Mouse (Mus musculus): ENCODE measurements around the gene Pde3a. TPM values are rescaled to one million over a fixed set of nuclear protein-coding genes. Genes with fewer than 3 reads are reported as not detected.
A peak's percentile ranks its signal among the peaks of the same experiment; 100 is the strongest.
"Not testable (repeated sequence)": the region's sequence is repeated elsewhere in the genome, so short reads cannot be mapped to it uniquely, and the experiment has no call there.

Gene Pde3a
- polyA plus RNA-seq, 1 experiment from 2014 or later = 4.8 TPM

GRCm38 (mm10) chr6:141308451-141308850 is 59.4 kb downstream of the Pde3a start:
- no peaks in the 10 kb centered on the region for H3K4me1 ChIP-seq (replicated peaks; ENCODE audit: control insufficient read depth, insufficient read depth, low read length)
- no peak overlapping the region for H3K27ac ChIP-seq (ENCODE audit: low read length)
- WGBS = 52% methylated on average over 2 of the region's 2 CpGs
- no peaks in the 10 kb centered on the region for H3K27me3 ChIP-seq (ENCODE audit: control insufficient read depth, insufficient read depth, low read depth, low read length)
- H3K4me3 ChIP-seq (ENCODE audit: low read length) = no peak overlapping the region
- H3K9ac ChIP-seq (ENCODE audit: low read length) = no peak overlapping the region
- H3K36me3 ChIP-seq (ENCODE audit: control insufficient read depth, insufficient read depth, low read length) = no peaks in the 10 kb centered on the region
- no peak overlapping the region for H3K4me2 ChIP-seq (ENCODE audit: low read depth, low read length)
- H3K9me3 ChIP-seq (ENCODE audit: control insufficient read depth, low read length) = no peaks in the 10 kb centered on the region
- no peak for ATAC-seq (ENCODE audit: low read depth)

- no peaks in the 10 kb centered on the region for H3K27me3 ChIP-seq (ENCODE audit: control insufficient read depth, insufficient read depth, low read depth, low read length)
These were observed 60.8 kb downstream of the Pde3a start for GRCm38 (mm10) chr6:141309872-141310271.

DNA sequence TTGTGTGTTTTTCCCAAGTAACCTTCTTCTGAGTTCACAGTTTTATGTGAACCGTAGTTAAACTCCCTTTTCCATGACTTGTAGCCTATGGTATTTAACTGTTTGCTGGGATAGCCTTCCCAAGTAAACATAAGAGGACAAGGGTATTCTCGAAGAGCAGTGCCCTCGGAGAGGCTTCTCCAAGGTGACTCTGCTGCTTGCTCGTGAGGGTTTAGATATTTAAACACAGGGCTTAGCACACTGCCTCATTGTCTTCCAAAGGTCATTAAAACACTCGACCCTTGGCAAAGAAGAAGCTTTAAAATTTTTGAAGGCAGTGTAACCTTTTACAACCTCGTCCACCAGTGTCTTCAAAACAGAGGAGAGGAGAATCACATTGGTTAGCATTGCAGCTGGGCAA is 61.3 kb downstream of the Pde3a start:
- H3K4me2 ChIP-seq (ENCODE audit: low read depth, low read length) = no peak overlapping the region
- ATAC-seq (ENCODE audit: low read depth) = no peak
- H3K9ac ChIP-seq (ENCODE audit: low read length) = no peak overlapping the region
- H3K4me3 ChIP-seq (ENCODE audit: low read length) = no peak overlapping the region
- no peaks in the 10 kb centered on the region for H3K36me3 ChIP-seq (ENCODE audit: control insufficient read depth, insufficient read depth, low read length)
- H3K4me1 ChIP-seq (replicated peaks; ENCODE audit: control insufficient read depth, insufficient read depth, low read length) = no peaks in the 10 kb centered on the region
- H3K9me3 ChIP-seq (ENCODE audit: control insufficient read depth, low read length) = no peaks in the 10 kb centered on the region
- H3K27me3 ChIP-seq (ENCODE audit: control insufficient read depth, insufficient read depth, low read depth, low read length) = no peaks in the 10 kb centered on the region
- WGBS = 30% methylated on average over 6 of the region's 6 CpGs
- peak overlapping the region; percentile 3; the same call in 1 of the 2 replicates for H3K27ac ChIP-seq (ENCODE audit: low read length)

More at GRCm38 (mm10) chr6:141309872-141310271, 60.8 kb downstream of the Pde3a start:
- H3K4me1 ChIP-seq (replicated peaks; ENCODE audit: control insufficient read depth, insufficient read depth, low read length) = no peaks in the 10 kb centered on the region
- H3K4me2 ChIP-seq (ENCODE audit: low read depth, low read length) = no peak overlapping the region
- H3K9ac ChIP-seq (ENCODE audit: low read length) = no peak overlapping the region
- no peaks in the 10 kb centered on the region for H3K9me3 ChIP-seq (ENCODE audit: control insufficient read depth, low read length)
- no peaks in the 10 kb centered on the region for H3K36me3 ChIP-seq (ENCODE audit: control insufficient read depth, insufficient read depth, low read length)
- H3K27ac ChIP-seq (ENCODE audit: low read length) = no peak overlapping the region
- H3K4me3 ChIP-seq (ENCODE audit: low read length) = no peak overlapping the region
- WGBS = 32% methylated on average over 3 of the region's 3 CpGs
- ATAC-seq (ENCODE audit: low read depth) = no peak

DNA sequence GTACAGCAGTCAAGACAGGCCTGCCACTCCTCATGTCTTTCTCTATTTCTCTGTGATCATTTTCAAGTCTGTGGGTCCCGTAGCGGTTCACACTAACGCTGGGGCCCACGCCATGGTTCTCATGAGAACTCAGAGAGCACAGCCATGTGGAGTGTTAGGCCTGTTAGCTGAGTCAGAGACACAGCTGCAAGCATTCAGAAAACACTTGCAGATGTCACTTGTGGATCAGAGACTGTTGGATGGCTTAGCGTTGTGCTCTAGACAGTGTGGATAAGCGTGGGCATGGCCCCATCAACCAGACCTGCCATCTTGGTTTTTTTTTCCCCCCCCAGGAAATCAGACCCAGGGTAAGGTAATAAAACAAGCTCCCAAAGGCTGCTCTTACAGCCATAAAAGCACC is 62.5 kb downstream of the Pde3a start:
- ATAC-seq (ENCODE audit: low read depth) = peak; percentile 90
- 50% methylated on average over 6 of the region's 6 CpGs for WGBS
- Histone ChIP-seq H3K27me3 (ENCODE audit: control insufficient read depth, insufficient read depth, low read depth, low read length) (no peaks in the 10 kb centered on the region), H3K9me3 (ENCODE audit: control insufficient read depth, low read length) (no peaks in the 10 kb centered on the region), H3K36me3 (ENCODE audit: control insufficient read depth, insufficient read depth, low read length) (no peaks in the 10 kb centered on the region), H3K27ac (ENCODE audit: low read length) (peak overlapping the region; percentile 43; the same call in 1 of the 2 replicates), H3K4me1 (replicated peaks; ENCODE audit: control insufficient read depth, insufficient read depth, low read length) (no peaks in the 10 kb centered on the region), H3K9ac (ENCODE audit: low read length) (no peak overlapping the region), H3K4me3 (ENCODE audit: low read length) (no peak overlapping the region), H3K4me2 (ENCODE audit: low read depth, low read length) (no peak overlapping the region)

DNA sequence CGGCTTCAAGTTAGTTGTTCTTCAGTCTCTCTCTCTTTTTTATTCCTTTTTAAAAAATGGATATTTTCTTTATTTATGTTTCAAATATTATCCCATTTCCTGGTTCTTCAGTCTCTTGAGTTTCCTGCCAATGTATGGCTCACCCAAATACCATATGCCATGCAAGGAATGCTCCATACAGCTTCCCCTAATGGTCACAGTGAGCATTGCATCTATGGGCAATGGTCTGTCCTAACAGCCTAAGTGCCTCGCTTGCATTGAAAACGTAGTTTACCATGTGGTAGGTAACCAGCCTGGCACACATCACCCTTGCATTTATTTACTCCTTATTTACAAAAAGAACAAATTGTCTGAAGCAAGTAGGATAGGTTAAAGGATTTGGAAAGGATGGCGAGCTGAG is 64.0 kb downstream of the Pde3a start:
- WGBS = 87% methylated on average over 4 of the region's 4 CpGs
- no peak overlapping the region for H3K4me3 ChIP-seq (ENCODE audit: low read length)
- no peak overlapping the region for H3K27ac ChIP-seq (ENCODE audit: low read length)
- ATAC-seq (ENCODE audit: low read depth) = no peak
- H3K9ac ChIP-seq (ENCODE audit: low read length) = no peak overlapping the region
- H3K27me3 ChIP-seq (ENCODE audit: control insufficient read depth, insufficient read depth, low read depth, low read length) = no peaks in the 10 kb centered on the region
- H3K36me3 ChIP-seq (ENCODE audit: control insufficient read depth, insufficient read depth, low read length) = no peaks in the 10 kb centered on the region
- no peaks in the 10 kb centered on the region for H3K9me3 ChIP-seq (ENCODE audit: control insufficient read depth, low read length)
- H3K4me1 ChIP-seq (replicated peaks; ENCODE audit: control insufficient read depth, insufficient read depth, low read length) = no peaks in the 10 kb centered on the region
- no peak overlapping the region for H3K4me2 ChIP-seq (ENCODE audit: low read depth, low read length)

DNA sequence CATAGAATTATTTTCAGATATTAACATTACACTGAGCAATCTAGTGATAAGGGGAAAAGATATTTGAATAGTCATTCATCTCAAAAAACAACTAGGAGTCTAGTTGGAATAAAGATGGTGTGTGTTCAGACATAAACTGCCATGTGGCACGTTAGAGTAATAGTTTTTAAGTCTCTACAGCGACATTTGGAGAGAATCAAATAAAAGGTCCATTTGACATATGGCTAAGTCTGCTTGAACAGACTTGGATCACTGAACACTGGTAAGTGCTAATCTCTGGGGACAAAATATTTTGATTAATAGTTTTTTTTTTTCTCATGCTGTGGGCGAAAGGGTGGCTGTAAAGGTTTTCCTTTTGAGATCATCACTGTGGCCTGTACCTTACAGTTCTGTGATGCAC is 69.4 kb downstream of the Pde3a start:
- WGBS = 74% methylated on average over 3 of the region's 3 CpGs
- no peak for ATAC-seq (ENCODE audit: low read depth)
- Histone ChIP-seq H3K36me3 (ENCODE audit: control insufficient read depth, insufficient read depth, low read length) (no peaks in the 10 kb centered on the region), H3K4me2 (ENCODE audit: low read depth, low read length) (no peak overlapping the region), H3K4me3 (ENCODE audit: low read length) (no peak overlapping the region), H3K4me1 (replicated peaks; ENCODE audit: control insufficient read depth, insufficient read depth, low read length) (no peaks in the 10 kb centered on the region; the same call in 1 of the 2 replicates), H3K9ac (ENCODE audit: low read length) (no peak overlapping the region), H3K27ac (ENCODE audit: low read length) (no peak overlapping the region), H3K9me3 (ENCODE audit: control insufficient read depth, low read length) (no peaks in the 10 kb centered on the region), H3K27me3 (ENCODE audit: control insufficient read depth, insufficient read depth, low read depth, low read length) (no peaks in the 10 kb centered on the region)

GRCm38 (mm10) chr6:141321253-141321652 is 72.2 kb downstream of the Pde3a start:
- 76% methylated on average over 3 of the region's 3 CpGs for WGBS
- H3K4me3 ChIP-seq (ENCODE audit: low read length) = no peak overlapping the region
- no peaks in the 10 kb centered on the region for H3K36me3 ChIP-seq (ENCODE audit: control insufficient read depth, insufficient read depth, low read length)
- no peak overlapping the region for H3K9ac ChIP-seq (ENCODE audit: low read length)
- H3K4me2 ChIP-seq (ENCODE audit: low read depth, low read length) = no peak overlapping the region
- no peaks in the 10 kb centered on the region for H3K9me3 ChIP-seq (ENCODE audit: control insufficient read depth, low read length)
- no peak overlapping the region for H3K27ac ChIP-seq (ENCODE audit: low read length)
- no peaks in the 10 kb centered on the region for H3K27me3 ChIP-seq (ENCODE audit: control insufficient read depth, insufficient read depth, low read depth, low read length)
- ATAC-seq (ENCODE audit: low read depth) = no peak
- H3K4me1 ChIP-seq (replicated peaks; ENCODE audit: control insufficient read depth, insufficient read depth, low read length) = no peaks in the 10 kb centered on the region; the same call in 1 of the 2 replicates

DNA sequence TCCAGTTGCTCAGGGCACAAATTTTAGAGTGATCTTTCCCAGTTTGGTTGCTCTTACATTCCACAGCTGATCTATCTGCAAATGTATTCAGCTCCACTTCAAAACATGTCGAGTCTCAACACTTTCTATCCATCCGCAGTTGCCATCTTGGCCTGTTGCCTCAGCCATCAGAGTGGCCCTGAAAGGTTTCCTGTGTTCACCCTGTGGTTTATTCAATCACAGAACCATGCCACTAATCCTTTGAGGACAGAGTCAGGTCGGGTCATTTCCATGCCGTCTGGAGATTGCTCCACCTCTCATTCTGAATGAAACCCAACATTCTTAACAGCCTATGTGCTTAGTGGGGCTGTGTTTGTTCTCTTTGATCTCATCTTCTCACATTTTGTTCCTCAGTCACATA is 73.9 kb downstream of the Pde3a start:
- Histone ChIP-seq H3K36me3 (ENCODE audit: control insufficient read depth, insufficient read depth, low read length) (no peaks in the 10 kb centered on the region), H3K27ac (ENCODE audit: low read length) (no peak overlapping the region), H3K4me2 (ENCODE audit: low read depth, low read length) (no peak overlapping the region), H3K27me3 (ENCODE audit: control insufficient read depth, insufficient read depth, low read depth, low read length) (no peaks in the 10 kb centered on the region), H3K9ac (ENCODE audit: low read length) (no peak overlapping the region), H3K4me3 (ENCODE audit: low read length) (no peak overlapping the region), H3K4me1 (replicated peaks; ENCODE audit: control insufficient read depth, insufficient read depth, low read length) (no peaks in the 10 kb centered on the region; the same call in 1 of the 2 replicates), H3K9me3 (ENCODE audit: control insufficient read depth, low read length) (no peaks in the 10 kb centered on the region)
- ATAC-seq (ENCODE audit: low read depth) = no peak
- 23% methylated on average over 4 of the region's 4 CpGs for WGBS

GRCm38 (mm10) chr6:141327134-141327533 is 78.1 kb downstream of the Pde3a start:
- H3K9ac ChIP-seq (ENCODE audit: low read length); H3K9me3 ChIP-seq (ENCODE audit: control insufficient read depth, low read length); H3K4me1 ChIP-seq (replicated peaks; ENCODE audit: control insufficient read depth, insufficient read depth, low read length); ATAC-seq (ENCODE audit: low read depth); H3K36me3 ChIP-seq (ENCODE audit: control insufficient read depth, insufficient read depth, low read length); H3K4me3 ChIP-seq (ENCODE audit: low read length); H3K27me3 ChIP-seq (ENCODE audit: control insufficient read depth, insufficient read depth, low read depth, low read length); H3K4me2 ChIP-seq (ENCODE audit: low read depth, low read length); H3K27ac ChIP-seq (ENCODE audit: low read length): not testable (repeated sequence)
- WGBS = 63% methylated on average over 2 of the region's 2 CpGs

DNA sequence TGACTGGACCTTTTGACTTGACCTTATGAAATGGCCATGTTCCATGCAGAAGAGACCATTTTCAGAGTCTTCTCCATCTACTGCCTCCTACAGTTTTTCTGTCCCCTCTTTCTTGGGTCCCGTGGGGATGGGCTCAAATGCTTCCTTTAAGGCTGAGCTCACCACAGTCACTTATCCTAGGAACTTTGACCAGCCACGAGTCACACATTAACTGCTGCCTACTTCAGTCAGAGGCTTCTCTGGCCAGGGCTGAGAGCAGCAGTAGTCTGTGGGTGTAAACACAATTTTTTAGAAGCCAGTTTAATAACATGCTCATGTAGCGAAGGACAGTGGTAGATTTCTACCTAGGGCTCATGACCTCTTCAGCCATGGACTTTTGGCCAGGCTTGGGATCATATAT is 79.0 kb downstream of the Pde3a start:
- 73% methylated on average over 3 of the region's 3 CpGs for WGBS
- H3K4me1 ChIP-seq (replicated peaks; ENCODE audit: control insufficient read depth, insufficient read depth, low read length) = no peaks in the 10 kb centered on the region; the same call in 1 of the 2 replicates
- no peaks in the 10 kb centered on the region for H3K27me3 ChIP-seq (ENCODE audit: control insufficient read depth, insufficient read depth, low read depth, low read length)
- no peak overlapping the region for H3K4me2 ChIP-seq (ENCODE audit: low read depth, low read length)
- H3K9me3 ChIP-seq (ENCODE audit: control insufficient read depth, low read length) = no peaks in the 10 kb centered on the region
- no peak overlapping the region for H3K9ac ChIP-seq (ENCODE audit: low read length)
- no peak overlapping the region for H3K4me3 ChIP-seq (ENCODE audit: low read length)
- H3K36me3 ChIP-seq (ENCODE audit: control insufficient read depth, insufficient read depth, low read length) = no peaks in the 10 kb centered on the region
- H3K27ac ChIP-seq (ENCODE audit: low read length) = no peak overlapping the region
- ATAC-seq (ENCODE audit: low read depth) = no peak
